Mouse (Mus musculus): ENCODE data around the gene Shcbp1l. TPM values are rescaled to one million over a fixed set of nuclear protein-coding genes. Genes with fewer than 3 reads are reported as not detected.
A peak's percentile ranks its signal among the peaks of the same experiment; 100 is the strongest.
"Not testable (repeated sequence)": the region's sequence is repeated elsewhere in the genome, so short reads cannot be mapped to it uniquely, and the experiment has no call there.

Shcbp1l gene
- polyA plus RNA-seq, 1 experiment from 2014 or later: 0.24 TPM

DNA sequence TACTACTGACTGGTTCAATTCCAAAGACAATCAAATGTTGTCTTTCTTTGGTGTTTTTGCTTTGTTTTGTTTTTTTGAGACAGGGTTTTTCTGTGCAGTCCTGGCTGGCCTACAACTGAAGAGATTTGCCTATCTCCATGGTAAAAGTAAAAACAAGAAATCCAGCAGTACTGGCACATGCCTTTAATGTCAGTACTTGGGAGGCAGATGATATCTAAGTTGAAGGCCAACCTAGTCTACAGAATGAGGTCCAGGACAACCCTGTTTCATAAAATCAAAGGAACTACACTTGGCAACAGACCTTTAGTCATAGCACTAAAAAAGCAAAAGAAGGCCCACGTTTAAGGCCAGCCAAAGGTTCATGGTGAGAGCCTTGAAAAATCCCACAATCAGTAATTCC is 36.8 kb downstream of the Shcbp1l start:
- Histone ChIP-seq H3K4me3 (no peak overlapping the region), H3K9me3 (replicated peaks) (no peaks in the 10 kb centered on the region), H3K9ac (no peak overlapping the region), H3K27me3 (replicated peaks) (no peaks in the 10 kb centered on the region), H3K36me3 (peaks cover 99% of the 10 kb centered on the region), H3K4me1 (no peaks in the 10 kb centered on the region), H3K4me2 (no peak overlapping the region), H3K27ac (no peak overlapping the region)
- no peak for ATAC-seq
- 82% methylated on average over 1 of the region's 1 CpGs for WGBS (ENCODE audit: insufficient replicate concordance)

DNA sequence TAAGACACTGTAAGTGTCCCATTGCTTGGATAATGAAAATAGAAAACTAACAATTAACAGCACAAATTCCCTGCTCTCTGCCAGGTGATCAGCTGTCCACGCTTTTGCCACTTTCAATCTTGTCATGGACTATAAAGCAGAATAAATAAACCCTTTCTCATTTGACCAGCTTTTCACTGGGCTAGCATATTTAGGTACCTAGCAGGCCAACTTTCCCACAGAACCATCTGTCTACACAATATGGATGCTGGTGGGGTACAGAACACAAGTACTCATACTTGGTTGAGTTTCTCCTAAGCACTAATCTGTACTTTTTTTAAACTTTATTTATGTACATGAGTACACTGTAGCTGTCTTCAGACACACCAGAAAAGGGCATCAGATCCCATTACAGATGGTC is 54.3 kb downstream of the Shcbp1l start:
- H3K4me1 ChIP-seq: peaks cover 3% of the 10 kb centered on the region
- H3K36me3 ChIP-seq: peaks cover 97% of the 10 kb centered on the region
- no peak overlapping the region for H3K4me2 ChIP-seq
- H3K4me3 ChIP-seq: no peak overlapping the region
- 84% methylated on average over 1 of the region's 1 CpGs for WGBS (ENCODE audit: insufficient replicate concordance)
- no peak for ATAC-seq
- H3K27ac ChIP-seq: no peak overlapping the region
- no peaks in the 10 kb centered on the region for H3K27me3 ChIP-seq (replicated peaks)
- no peak overlapping the region for H3K9ac ChIP-seq
- H3K9me3 ChIP-seq (replicated peaks): no peaks in the 10 kb centered on the region

DNA sequence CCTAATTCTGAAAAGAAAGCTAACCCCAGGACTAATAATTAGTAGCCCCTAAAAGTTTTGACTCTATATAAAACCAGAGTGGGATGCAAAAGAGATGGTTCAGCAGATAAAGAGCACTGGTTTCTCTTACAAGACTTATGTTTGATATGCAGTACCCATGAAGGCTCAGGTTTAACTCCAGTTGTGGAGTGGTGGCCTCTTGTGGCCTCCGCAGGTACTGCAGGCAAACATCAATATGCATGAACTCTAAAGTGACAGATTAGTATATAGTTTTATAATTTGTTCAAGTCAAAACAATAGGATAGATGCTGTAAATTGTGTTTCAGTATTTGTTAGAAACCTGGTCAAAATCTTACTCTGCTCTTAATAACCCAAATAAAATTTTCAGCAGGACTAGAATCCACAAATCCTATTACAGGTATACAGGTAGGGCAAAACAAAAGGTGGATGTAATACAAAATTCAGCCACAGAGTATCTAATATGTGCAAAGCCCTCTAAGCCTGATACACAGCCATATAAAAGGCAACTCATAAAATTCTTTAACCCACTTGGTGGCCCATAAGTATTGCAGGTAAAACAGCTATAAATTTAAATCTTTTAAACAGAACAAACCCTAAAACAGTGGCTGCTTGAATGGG is 55.5 kb downstream of the Shcbp1l start:
- Histone ChIP-seq H3K9ac (no peak overlapping the region), H3K36me3 (peaks cover 93% of the 10 kb centered on the region), H3K9me3 (replicated peaks) (no peaks in the 10 kb centered on the region), H3K4me3 (no peak overlapping the region), H3K27me3 (replicated peaks) (no peaks in the 10 kb centered on the region), H3K4me2 (no peak overlapping the region), H3K27ac (no peak overlapping the region), H3K4me1 (peaks cover 15% of the 10 kb centered on the region)
- peak; percentile 22; the same call in 1 of the 2 replicates for ATAC-seq
- 30% methylated on average over 1 of the region's 1 CpGs for WGBS (ENCODE audit: insufficient replicate concordance)

DNA sequence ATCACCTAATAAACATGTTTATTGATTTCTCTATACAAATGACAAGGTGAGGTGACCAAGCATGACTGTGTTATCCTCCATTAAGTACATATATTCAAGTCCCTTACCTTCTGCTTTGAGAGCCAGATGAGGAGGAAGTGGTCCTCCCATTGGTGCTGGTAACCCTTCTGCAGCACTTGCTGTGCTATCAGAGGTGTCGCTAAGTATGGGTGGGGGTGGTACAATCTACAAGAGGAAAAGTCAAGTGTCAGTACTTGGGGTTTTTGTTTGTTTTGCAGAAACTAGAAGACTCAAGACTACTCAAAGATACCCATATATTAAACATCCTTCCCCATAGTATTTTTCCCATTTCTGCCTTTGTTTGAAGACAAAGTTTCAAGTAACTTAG is 56.1 kb downstream of the Shcbp1l start:
- no peak overlapping the region for H3K27ac ChIP-seq
- no peaks in the 10 kb centered on the region for H3K27me3 ChIP-seq (replicated peaks)
- H3K4me2 ChIP-seq: no peak overlapping the region
- ATAC-seq: no peak
- H3K9ac ChIP-seq: no peak overlapping the region
- no peak overlapping the region for H3K4me3 ChIP-seq
- H3K4me1 ChIP-seq: peaks cover 21% of the 10 kb centered on the region
- peaks cover 88% of the 10 kb centered on the region for H3K36me3 ChIP-seq
- 50% methylated on average over 1 of the region's 1 CpGs for WGBS (ENCODE audit: insufficient replicate concordance)
- no peaks in the 10 kb centered on the region for H3K9me3 ChIP-seq (replicated peaks)

DNA sequence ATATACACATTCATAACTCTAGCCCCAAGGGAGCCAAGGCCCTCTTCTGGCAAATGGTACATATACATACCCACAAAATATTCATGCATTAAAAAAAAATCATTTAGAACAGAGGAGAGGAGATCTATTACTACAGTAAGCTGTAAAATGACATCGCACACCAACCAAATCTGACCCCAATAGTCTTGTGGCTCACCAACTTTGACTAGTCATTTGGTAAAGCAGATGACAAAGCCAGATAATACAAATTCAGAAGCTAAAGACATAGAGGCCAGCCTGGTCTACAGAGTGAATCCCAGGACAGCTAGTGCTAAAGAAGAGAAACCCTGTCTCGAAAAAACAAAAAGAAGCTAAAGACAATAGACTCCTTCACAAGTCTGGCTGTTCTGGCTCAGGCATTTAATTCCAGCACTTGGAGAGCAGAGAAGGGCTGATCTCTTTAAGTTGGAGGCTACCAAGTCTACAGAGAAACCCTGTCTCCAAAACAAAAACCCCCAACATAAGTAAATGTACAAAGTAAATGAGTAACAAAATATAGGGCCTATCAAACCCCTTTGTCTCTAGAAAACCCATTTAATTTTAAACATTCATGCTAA is 60.3 kb downstream of the Shcbp1l start:
- peak overlapping the region; percentile 100 for H3K4me3 ChIP-seq
- H3K9me3 ChIP-seq (replicated peaks): no peaks in the 10 kb centered on the region
- H3K27ac ChIP-seq: peak overlapping the region; percentile 69
- WGBS (ENCODE audit: insufficient replicate concordance): 26% methylated on average over 2 of the region's 2 CpGs
- no peak for ATAC-seq
- H3K36me3 ChIP-seq: peaks cover 46% of the 10 kb centered on the region
- peak overlapping the region; percentile 98 for H3K9ac ChIP-seq
- H3K4me2 ChIP-seq: peak overlapping the region; percentile 89
- peaks cover 31% of the 10 kb centered on the region for H3K4me1 ChIP-seq
- H3K27me3 ChIP-seq (replicated peaks): no peaks in the 10 kb centered on the region

DNA sequence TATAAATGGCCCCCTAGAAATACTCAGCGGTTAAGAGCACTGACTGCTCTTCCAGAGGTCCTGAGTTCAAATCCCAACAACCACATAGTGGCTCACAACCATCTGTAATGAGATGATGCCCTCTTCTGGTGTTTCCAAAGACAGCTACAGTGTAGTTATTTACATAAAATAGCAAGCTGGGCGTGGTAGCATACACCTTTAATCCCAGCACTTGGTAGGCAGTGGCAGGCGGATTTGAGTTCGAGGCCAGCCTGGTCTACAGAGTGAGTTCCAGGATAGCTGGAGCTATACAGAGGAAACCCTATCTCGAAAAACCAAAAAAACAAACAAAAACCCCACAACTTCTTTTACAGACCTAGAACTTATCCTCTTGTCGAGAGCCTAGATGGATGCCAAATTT is 61.2 kb downstream of the Shcbp1l start:
- H3K27ac ChIP-seq: peak overlapping the region; percentile 89
- H3K27me3 ChIP-seq (replicated peaks); ATAC-seq; H3K9me3 ChIP-seq (replicated peaks): not testable (repeated sequence)
- WGBS (ENCODE audit: insufficient replicate concordance): 5% methylated on average over 6 of the region's 6 CpGs
- H3K9ac ChIP-seq: peak overlapping the region; percentile 98
- peaks cover 37% of the 10 kb centered on the region for H3K36me3 ChIP-seq
- peak overlapping the region; percentile 89 for H3K4me2 ChIP-seq
- peak overlapping the region; percentile 100 for H3K4me3 ChIP-seq
- peaks cover 31% of the 10 kb centered on the region for H3K4me1 ChIP-seq

DNA sequence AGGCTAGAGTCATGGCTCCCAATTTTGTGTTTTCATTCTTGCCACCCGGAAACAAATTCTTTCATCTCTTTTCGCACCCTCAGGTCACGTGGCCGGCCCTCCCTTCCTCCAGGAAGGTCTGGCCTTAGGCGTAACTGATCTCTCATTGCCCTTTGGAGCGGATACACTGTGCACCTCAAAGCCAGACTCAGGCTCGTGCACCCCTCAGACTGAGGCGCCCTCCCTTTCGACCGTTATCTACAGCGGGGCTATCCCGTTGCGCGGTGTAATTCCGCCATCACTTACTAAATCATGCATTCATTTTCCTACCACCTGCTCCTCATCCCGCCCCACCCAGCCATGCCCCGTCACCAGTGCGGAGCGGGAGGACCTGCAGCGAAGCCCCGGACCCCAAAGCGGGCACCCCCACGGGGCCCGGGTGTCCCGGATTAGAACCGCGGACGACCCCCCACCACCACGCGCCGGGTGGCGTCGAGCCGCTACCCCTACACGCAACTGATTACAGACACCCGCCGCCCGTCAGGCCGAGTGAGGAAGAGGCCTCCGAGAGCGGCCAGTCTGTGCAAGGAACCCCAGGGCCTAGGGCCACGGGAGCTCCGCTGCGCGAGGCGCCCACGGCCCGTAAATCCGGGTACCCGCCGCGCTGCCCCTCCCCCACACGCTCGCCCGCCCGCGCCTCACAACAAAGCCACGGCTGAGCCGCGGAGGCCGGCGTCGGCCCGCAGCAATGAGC is 62.0 kb downstream of the Shcbp1l start:
- H3K27ac ChIP-seq: peak overlapping the region; percentile 89
- H3K27me3 ChIP-seq (replicated peaks): no peaks in the 10 kb centered on the region
- peak overlapping the region; percentile 89 for H3K4me2 ChIP-seq
- peaks cover 31% of the 10 kb centered on the region for H3K4me1 ChIP-seq
- H3K9ac ChIP-seq: peak overlapping the region; percentile 98
- peak; percentile 72 for ATAC-seq
- peak overlapping the region; percentile 100 for H3K4me3 ChIP-seq
- H3K36me3 ChIP-seq: peaks cover 29% of the 10 kb centered on the region
- under 1% methylated on average over 56 of the region's 64 CpGs for WGBS (ENCODE audit: insufficient replicate concordance)
- no peaks in the 10 kb centered on the region for H3K9me3 ChIP-seq (replicated peaks)

DNA sequence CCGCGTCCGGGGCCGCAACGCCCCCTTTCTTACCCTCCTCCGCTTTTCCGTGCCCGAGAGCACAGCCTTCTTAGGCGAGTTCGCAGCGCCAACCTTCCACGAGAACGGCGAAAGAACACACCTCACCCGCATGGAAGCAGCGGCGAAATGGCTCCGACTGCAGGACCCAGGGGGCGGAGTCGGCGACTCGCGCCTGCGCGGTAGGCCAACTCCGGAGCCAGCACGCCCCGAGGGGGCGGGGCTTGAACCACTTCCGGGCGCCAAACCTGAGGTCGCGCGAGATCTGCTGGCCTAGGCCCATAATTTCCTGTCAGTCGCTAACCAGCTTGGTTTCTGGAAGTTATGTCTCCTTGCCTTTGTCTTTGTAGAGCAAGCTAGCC is 62.5 kb downstream of the Shcbp1l start, which contains the start of gene Dhx9:
Gene Dhx9 (minus strand): TSS at position 161 of the 380 bp plus-strand sequence.
- ATAC-seq: peak; percentile 87
- Histone ChIP-seq H3K27me3 (replicated peaks) (no peaks in the 10 kb centered on the region), H3K4me3 (peak within 1 kb of the TSS; percentile 100), H3K36me3 (peaks cover 24% of the 10 kb centered on the region), H3K4me1 (peaks cover 31% of the 10 kb centered on the region), H3K4me2 (peak within 1 kb of the TSS; percentile 89), H3K9me3 (replicated peaks) (no peaks in the 10 kb centered on the region), H3K9ac (peak within 1 kb of the TSS; percentile 98), H3K27ac (peak within 1 kb of the TSS; percentile 89)
- 0% methylated on average over 34 of the region's 35 CpGs for WGBS (ENCODE audit: insufficient replicate concordance)

DNA sequence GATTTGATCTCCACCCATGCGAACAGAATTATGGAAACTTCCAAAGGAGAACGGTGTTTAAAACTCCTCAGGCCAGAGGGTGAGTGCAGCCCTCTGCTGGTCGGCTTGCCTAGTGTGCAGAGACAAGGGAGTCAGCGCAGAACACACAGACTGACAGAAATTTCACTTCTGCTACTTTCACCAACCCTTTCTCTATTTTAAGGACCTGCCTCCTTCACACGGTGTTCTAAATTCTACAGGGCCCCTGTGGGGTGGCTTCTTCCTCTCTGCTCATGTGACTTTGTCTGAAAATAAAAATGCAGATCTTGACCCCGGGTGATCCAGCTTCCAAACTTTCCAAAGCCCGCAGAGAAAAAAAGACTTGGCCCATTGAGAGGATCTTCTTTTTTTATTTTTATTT is 64.2 kb downstream of the Shcbp1l start:
- no peaks in the 10 kb centered on the region for H3K27me3 ChIP-seq (replicated peaks)
- peaks cover 10% of the 10 kb centered on the region; the same call in 1 of the 2 replicates for H3K36me3 ChIP-seq
- peak overlapping the region; percentile 15; the same call in 1 of the 2 replicates for H3K9ac ChIP-seq
- H3K27ac ChIP-seq: no peak overlapping the region
- ATAC-seq: no peak
- H3K4me2 ChIP-seq: no peak overlapping the region
- H3K9me3 ChIP-seq (replicated peaks): no peaks in the 10 kb centered on the region
- H3K4me1 ChIP-seq: peaks cover 38% of the 10 kb centered on the region
- 31% methylated on average over 7 of the region's 7 CpGs for WGBS (ENCODE audit: insufficient replicate concordance)
- no peak overlapping the region for H3K4me3 ChIP-seq

DNA sequence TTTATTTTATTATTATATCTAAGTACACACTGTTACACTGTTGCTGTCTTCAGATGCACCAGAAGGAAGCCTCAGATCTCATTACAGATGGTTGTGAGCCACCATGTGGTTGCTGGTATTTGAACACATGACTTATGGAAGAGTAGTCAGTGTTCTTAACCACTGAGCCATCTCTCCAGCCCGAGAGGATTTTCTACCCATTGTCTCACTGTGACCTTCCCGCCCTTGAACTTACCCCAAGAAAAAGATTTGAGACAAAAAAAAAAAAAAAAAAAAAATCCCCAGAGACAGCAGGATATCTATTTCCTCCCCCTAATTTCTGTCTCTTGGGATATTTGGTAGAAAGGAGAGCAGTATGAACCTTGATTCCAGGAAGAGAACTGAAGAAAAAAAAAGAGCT is 64.6 kb downstream of the Shcbp1l start:
- no peak for ATAC-seq
- Histone ChIP-seq H3K4me2 (no peak overlapping the region), H3K9ac (no peak overlapping the region), H3K4me1 (peaks cover 33% of the 10 kb centered on the region), H3K4me3 (no peak overlapping the region), H3K36me3 (peaks cover 6% of the 10 kb centered on the region; the same call in 1 of the 2 replicates), H3K9me3 (replicated peaks) (no peaks in the 10 kb centered on the region), H3K27ac (no peak overlapping the region), H3K27me3 (replicated peaks) (no peaks in the 10 kb centered on the region)
- WGBS (ENCODE audit: insufficient replicate concordance): 42% methylated on average over 2 of the region's 2 CpGs

DNA sequence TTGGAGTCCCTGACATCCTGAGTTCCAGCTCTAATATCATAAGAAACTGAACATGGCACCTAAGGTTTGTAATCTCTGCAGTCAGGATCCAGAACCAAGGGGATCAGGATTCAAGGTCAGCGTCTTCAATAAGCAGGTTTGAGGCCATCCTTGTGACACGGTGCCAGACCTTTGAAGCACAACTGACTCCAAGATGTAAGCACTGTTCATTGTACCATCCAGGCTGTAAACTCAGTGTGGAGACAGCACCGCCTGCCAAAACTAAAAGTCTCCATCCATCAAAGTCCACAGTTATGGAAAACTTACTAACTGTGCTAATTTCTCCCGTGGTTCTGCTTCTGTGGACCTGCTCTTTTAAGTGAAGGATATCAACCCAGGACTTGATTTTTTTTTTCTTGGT is 65.0 kb downstream of the Shcbp1l start:
- Histone ChIP-seq H3K9me3 (replicated peaks) (no peaks in the 10 kb centered on the region), H3K36me3 (peaks cover 2% of the 10 kb centered on the region; the same call in 1 of the 2 replicates), H3K27ac (no peak overlapping the region), H3K4me3 (no peak overlapping the region), H3K4me1 (peaks cover 29% of the 10 kb centered on the region), H3K27me3 (replicated peaks) (no peaks in the 10 kb centered on the region), H3K9ac (no peak overlapping the region), H3K4me2 (no peak overlapping the region)
- no peak for ATAC-seq
- 83% methylated on average over 4 of the region's 4 CpGs for whole genome bisulfite sequencing (ENCODE audit: insufficient replicate concordance)

DNA sequence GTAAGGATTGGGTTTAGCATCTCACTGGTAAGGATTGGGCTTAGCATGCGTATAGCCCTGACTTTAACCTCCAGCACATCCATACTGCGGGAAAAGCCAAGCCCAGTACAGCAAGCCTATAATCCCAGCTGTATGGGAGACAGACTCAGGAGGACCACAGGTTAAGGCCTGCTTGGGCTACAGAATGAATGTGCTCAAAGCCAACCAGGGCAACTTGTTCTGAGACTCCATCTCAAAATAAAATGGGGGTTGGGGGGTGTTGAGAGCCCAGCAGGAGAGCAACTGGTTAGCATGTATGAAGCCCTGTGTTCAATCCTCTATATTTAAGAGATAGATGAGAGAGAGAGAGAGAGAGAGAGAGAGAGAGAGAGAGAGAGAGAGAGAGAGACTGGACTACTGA is 66.4 kb downstream of the Shcbp1l start:
- Histone ChIP-seq H3K36me3 (no peaks in the 10 kb centered on the region), H3K4me3 (no peak overlapping the region), H3K4me2 (no peak overlapping the region), H3K27me3 (replicated peaks) (no peaks in the 10 kb centered on the region), H3K9ac (no peak overlapping the region), H3K4me1 (peaks cover 15% of the 10 kb centered on the region), H3K9me3 (replicated peaks) (no peaks in the 10 kb centered on the region), H3K27ac (no peak overlapping the region)
- WGBS (ENCODE audit: insufficient replicate concordance): 82% methylated on average over 2 of the region's 2 CpGs
- no peak for ATAC-seq

All from liver, embryonic 12.5 days (tissue).